Mouse (Mus musculus) intestine, embryonic 14.5 days (tissue): ENCODE data around the gene Atp5e. TPM values are rescaled to one million over a fixed set of nuclear protein-coding genes. Genes with fewer than 3 reads are reported as not detected.

ENCODE experiments used
- ATAC-seq: fragments of 200-750 bp; cut with Nextera tagmentation; replicated peaks from 2 replicates; pipeline ENCODE4 v1.8.0; 2017; ENCODE audit warnings: low read depth, moderate number of reproducible peaks, moderate TSS enrichment, moderate library complexity; ENCODE audit not compliant: low FRiP score, low TSS enrichment
- DNase-seq: peaks from one replicate; pipeline ENCODE4 v3.0.0-alpha.2; 2018; ENCODE audit warnings: low spot score
- H3K27ac ChIP-seq: fragments of 300-500 bp; sonication (generic); 2 replicates; pipeline ENCODE4 v1.5.1; 2014; ENCODE audit warnings: low read depth, mild to moderate bottlenecking, control low read depth
- H3K27me3 ChIP-seq: fragments of 300-500 bp; sonication (generic); replicated peaks from 2 replicates; pipeline ENCODE4 v1.6.1; 2014; ENCODE audit warnings: low read length, control low read depth; ENCODE audit not compliant: control insufficient read depth, insufficient read depth
- H3K36me3 ChIP-seq: fragments of 300-500 bp; sonication (generic); 2 replicates; pipeline ENCODE4 v1.6.1; 2014; ENCODE audit warnings: low read length, control low read depth; ENCODE audit not compliant: control insufficient read depth, insufficient read depth
- H3K4me1 ChIP-seq: fragments of 300-500 bp; sonication (generic); replicated peaks from 2 replicates; pipeline ENCODE4 v1.6.1; 2014; ENCODE audit warnings: low read length, control low read depth, mixed read lengths; ENCODE audit not compliant: control insufficient read depth, insufficient read depth
- H3K4me2 ChIP-seq: fragments of 300-500 bp; sonication (generic); 2 replicates; pipeline ENCODE4 v1.6.1; 2014; ENCODE audit warnings: low read length
- H3K4me3 ChIP-seq: fragments of 300-500 bp; sonication (generic); 2 replicates; pipeline ENCODE4 v1.5.1; 2014; ENCODE audit warnings: low read depth, low read length, control low read depth, mixed read lengths
- H3K9ac ChIP-seq: fragments of 300-500 bp; sonication (generic); 2 replicates; pipeline ENCODE4 v1.6.1; 2014; ENCODE audit warnings: mild to moderate bottlenecking, low read length
- H3K9me3 ChIP-seq: fragments of 300-500 bp; sonication (generic); 2 replicates; pipeline ENCODE4 v1.6.1; 2016; ENCODE audit warnings: low read length, control low read depth; ENCODE audit not compliant: control insufficient read depth
- WGBS: fragments of 180-500 bp; shearing (Covaris S2); extraction: QIAGEN DNeasy Blood & Tissue Kit; methylation state at CpG from one replicate; pipeline ENCODE4 v1.1.7; 2014; 5-methylcytosine and 5-hydroxymethylcytosine counted together
- polyA plus RNA-seq: library from polyadenylated mRNA; unstranded; fragments of >200 nt; fragmentation: Nextera tagmentation; extraction: Ambion mirVana; gene quantifications from 2 replicates; pipeline ENCODE4 v1.2.1, GENCODE M21; 2014

Atp5e gene
- polyA plus RNA-seq, 1 experiment from 2014 or later = 949 TPM

DNA sequence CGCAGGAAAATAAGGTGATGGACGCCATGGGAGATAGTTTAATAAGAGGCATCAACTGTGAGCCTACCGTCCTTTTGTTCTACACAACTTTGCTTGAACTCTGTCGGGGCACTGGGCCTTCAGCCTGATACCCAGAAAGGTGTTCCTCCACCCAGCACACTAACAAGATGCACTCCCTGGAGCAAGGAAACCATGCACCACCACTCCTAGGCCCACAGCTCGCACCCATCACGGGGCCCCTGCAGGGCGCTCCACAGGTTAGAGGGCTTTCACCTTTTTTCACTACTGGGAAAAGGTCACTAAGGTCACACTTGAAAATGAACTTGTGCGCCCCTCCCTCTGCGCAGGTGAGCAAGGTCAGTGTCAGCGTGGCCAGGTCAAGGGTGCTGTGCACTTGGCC, 535 bp downstream of the Atp5e start:
- peak overlapping the region; percentile 99 for H3K4me2 ChIP-seq
- peak overlapping the region; percentile 90 for H3K9ac ChIP-seq
- H3K27ac ChIP-seq = peak overlapping the region; percentile 52; the same call in 1 of the 2 replicates
- H3K36me3 ChIP-seq = peaks cover 69% of the 10 kb centered on the region
- no peaks in the 10 kb centered on the region for H3K9me3 ChIP-seq
- peak; percentile 42 for ATAC-seq
- H3K4me3 ChIP-seq = peak overlapping the region; percentile 85
- H3K27me3 ChIP-seq = no peaks in the 10 kb centered on the region
- peaks cover 6% of the 10 kb centered on the region; the same call in 1 of the 2 replicates for H3K4me1 ChIP-seq
- WGBS = 32% methylated on average over 10 of the region's 10 CpGs
- DNase-seq = no peak

DNA sequence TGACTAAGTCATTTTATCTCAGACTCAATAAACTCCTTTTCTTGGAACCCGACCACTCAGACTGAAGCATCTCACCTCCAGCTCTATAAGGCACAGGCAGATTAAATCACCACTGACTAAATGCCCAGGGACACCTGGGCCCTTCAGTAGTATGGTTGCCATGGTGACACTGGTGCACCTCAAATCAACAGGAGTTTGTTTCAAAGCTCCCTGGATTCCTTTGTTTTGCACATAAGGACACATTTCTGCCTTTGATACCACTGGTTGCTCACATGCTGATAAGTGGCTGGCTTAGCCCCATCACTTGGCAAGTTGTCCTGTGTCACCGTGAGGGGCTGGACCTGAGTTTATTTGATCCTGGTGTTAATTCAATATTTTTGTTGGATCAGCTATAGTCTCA, 4.5 kb downstream of the Atp5e start:
- no peaks in the 10 kb centered on the region for H3K9me3 ChIP-seq
- DNase-seq (no peak), ATAC-seq (no peak)
- H3K27me3 ChIP-seq = no peaks in the 10 kb centered on the region
- no peak overlapping the region for H3K4me3 ChIP-seq
- H3K36me3 ChIP-seq = peaks cover 33% of the 10 kb centered on the region
- H3K4me1 ChIP-seq = peaks cover 6% of the 10 kb centered on the region; the same call in 1 of the 2 replicates
- no peak overlapping the region for H3K4me2 ChIP-seq
- WGBS = 71% methylated on average over 2 of the region's 2 CpGs
- no peak overlapping the region for H3K9ac ChIP-seq
- H3K27ac ChIP-seq = no peak overlapping the region

DNA sequence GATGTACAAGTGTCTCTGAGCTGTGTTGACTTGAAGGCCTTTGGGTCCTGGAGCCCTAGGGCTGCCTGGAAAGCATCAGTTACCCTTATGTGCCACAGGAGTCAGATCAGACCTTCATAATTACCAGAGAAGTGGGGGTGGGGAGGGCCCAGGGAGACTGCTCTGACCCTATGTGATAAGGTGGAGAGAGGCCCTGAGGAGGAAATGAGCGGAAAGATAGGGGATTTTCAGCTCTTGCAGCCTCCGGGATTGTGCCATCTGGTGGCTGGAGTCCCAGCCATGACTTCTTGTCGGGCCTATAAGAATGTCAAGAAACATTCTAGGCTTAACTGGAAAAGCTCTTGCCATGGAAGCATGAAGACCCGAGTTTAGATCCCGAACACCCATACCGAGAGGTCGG, 10.2 kb downstream of the Atp5e start:
- Histone ChIP-seq H3K27ac (no peak overlapping the region), H3K4me3 (no peak overlapping the region), H3K4me2 (no peak overlapping the region), H3K36me3 (no peaks in the 10 kb centered on the region), H3K4me1 (no peaks in the 10 kb centered on the region), H3K27me3 (no peaks in the 10 kb centered on the region), H3K9me3 (no peaks in the 10 kb centered on the region), H3K9ac (no peak overlapping the region)
- 74% methylated on average over 7 of the region's 7 CpGs for WGBS
- DNase-seq (no peak), ATAC-seq (no peak)

DNA sequence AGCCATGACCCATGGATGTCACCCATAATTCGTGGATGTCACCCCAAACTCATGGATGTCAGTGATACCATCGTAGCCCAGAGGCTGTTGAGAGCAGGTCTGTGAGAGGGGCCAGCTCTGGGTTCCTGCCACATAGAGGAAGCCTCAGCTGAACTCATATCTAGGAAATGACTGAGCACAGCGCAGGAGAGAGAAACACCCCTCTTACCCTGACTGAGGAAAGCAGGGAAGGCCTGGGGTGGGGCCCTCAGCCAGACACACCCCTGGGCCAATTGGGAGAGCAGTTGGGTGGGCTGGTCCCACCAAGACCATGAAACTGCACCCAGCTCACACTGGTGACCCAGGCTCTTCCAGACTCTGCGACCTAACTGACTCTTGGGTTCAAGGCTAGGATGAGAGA, 13.6 kb downstream of the Atp5e start, which contains the start of gene Tubb1:
TSS of gene Tubb1 (plus strand) at position 343 of the 400 bp plus-strand sequence.
- no peak within 1 kb of the TSS for H3K9ac ChIP-seq
- no peaks in the 10 kb centered on the region for H3K36me3 ChIP-seq
- H3K9me3 ChIP-seq = no peaks in the 10 kb centered on the region
- H3K4me2 ChIP-seq = no peak within 1 kb of the TSS
- H3K27ac ChIP-seq = no peak within 1 kb of the TSS
- no peaks in the 10 kb centered on the region for H3K4me1 ChIP-seq
- DNase-seq (no peak), ATAC-seq (no peak)
- no peak within 1 kb of the TSS for H3K4me3 ChIP-seq
- H3K27me3 ChIP-seq = no peaks in the 10 kb centered on the region
- whole genome bisulfite sequencing = 72% methylated on average over 4 of the region's 4 CpGs

DNA sequence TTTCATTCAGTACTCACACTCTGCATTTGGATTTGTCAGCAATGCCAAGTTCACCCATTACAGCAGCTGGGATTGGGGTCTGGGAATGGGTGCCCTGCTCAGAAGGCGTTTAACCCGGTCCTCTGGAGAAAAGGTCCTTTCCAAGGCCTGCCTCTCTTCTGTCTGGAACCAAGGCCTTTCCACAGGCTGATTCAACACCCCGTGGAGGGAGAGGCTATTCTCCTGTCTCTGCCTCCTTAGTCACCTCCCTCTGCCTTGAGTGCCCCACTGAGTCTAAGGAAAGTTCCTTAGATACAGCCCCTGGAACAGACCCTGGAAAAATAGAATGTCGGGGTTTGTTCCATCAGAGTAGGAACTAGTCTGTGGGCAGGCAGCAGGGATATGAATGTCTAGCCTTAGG, 15.5 kb downstream of the Atp5e start:
- H3K4me2 ChIP-seq = no peak overlapping the region

DNA sequence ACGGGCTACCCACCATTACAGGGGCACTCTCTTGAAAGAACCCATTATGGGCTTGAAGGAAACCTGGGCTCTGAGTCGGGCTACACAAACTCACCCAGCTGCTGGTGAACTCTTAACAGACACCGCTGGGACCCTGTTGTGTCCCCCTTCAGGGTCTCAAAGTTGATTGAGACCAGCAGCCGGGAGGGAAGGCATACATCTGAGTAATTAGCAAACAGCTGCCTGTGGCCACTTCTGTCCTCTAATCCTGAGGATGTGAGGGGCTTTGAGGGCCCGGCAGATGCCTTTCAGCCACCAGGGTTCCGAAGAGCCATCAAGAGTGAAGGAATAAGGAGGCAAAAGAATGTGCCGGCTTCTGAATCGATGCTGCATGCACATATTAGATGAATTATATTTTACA, 17.0 kb downstream of the Atp5e start:
- Histone ChIP-seq H3K4me1 (no peaks in the 10 kb centered on the region), H3K9me3 (no peaks in the 10 kb centered on the region), H3K4me2 (no peak overlapping the region), H3K27me3 (no peaks in the 10 kb centered on the region), H3K36me3 (no peaks in the 10 kb centered on the region), H3K27ac (no peak overlapping the region), H3K9ac (no peak overlapping the region), H3K4me3 (no peak overlapping the region)
- DNase-seq = no peak
- no peak for ATAC-seq
- WGBS = 57% methylated on average over 8 of the region's 8 CpGs

More for the DNA sequence above, 15.5 kb downstream of the Atp5e start:
- no peaks in the 10 kb centered on the region for H3K36me3 ChIP-seq
- ATAC-seq (no peak), DNase-seq (no peak)
- H3K27me3 ChIP-seq = no peaks in the 10 kb centered on the region
- no peaks in the 10 kb centered on the region for H3K9me3 ChIP-seq
- no peak overlapping the region for H3K9ac ChIP-seq
- H3K4me3 ChIP-seq = no peak overlapping the region
- WGBS = 82% methylated on average over 4 of the region's 4 CpGs
- no peaks in the 10 kb centered on the region for H3K4me1 ChIP-seq
- no peak overlapping the region for H3K27ac ChIP-seq

DNA sequence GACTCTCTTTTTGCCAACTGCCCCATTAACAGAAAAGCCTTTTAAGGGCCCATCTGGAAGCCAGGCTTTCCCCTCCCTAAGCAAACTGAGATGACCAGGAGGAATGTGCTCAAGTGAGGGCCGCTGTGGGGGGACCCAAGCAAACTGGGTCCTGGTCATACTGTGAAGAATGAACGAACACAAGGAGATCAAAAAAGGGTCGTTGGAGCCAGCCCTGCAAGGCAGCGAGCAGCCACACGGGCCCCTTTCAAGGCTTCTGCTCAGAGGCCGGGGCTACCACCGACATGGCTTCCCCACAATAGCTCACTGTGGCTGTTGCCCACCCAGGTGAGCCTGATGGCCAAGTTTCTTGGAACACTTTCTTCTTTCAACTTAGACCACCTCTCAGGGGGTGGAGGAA, 17.4 kb downstream of the Atp5e start:
- Histone ChIP-seq H3K27me3 (no peaks in the 10 kb centered on the region), H3K9ac (no peak overlapping the region), H3K4me3 (no peak overlapping the region), H3K9me3 (no peaks in the 10 kb centered on the region), H3K27ac (no peak overlapping the region), H3K4me1 (no peaks in the 10 kb centered on the region), H3K36me3 (no peaks in the 10 kb centered on the region), H3K4me2 (no peak overlapping the region)
- WGBS = 46% methylated on average over 7 of the region's 7 CpGs
- no peak for DNase-seq
- ATAC-seq = no peak

DNA sequence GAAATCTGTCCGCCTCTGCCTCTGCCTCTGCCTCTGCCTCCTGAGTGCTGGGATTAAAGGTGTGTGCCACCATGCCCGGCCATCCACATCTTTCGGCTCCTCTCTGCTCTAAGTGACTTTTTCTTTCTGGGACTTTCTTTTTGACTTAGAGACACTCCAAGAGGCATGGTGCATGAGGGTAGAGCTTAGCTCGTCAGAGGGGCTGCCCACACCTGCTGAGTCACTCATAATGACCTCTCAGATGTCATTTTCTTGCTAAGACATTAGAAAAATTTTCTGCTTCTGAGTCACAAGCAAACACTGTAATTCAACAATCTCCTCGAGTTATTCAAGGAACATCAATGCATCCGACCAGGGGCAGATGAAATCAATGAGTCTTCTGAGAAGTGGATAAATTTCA, 18.9 kb downstream of the Atp5e start:
- DNase-seq (no peak), ATAC-seq (no peak)
- no peaks in the 10 kb centered on the region for H3K9me3 ChIP-seq
- H3K9ac ChIP-seq = no peak overlapping the region
- WGBS = 80% methylated on average over 6 of the region's 6 CpGs
- H3K4me1 ChIP-seq = no peaks in the 10 kb centered on the region
- no peak overlapping the region for H3K4me3 ChIP-seq
- no peak overlapping the region for H3K4me2 ChIP-seq
- H3K36me3 ChIP-seq = no peaks in the 10 kb centered on the region
- no peaks in the 10 kb centered on the region for H3K27me3 ChIP-seq
- no peak overlapping the region for H3K27ac ChIP-seq

DNA sequence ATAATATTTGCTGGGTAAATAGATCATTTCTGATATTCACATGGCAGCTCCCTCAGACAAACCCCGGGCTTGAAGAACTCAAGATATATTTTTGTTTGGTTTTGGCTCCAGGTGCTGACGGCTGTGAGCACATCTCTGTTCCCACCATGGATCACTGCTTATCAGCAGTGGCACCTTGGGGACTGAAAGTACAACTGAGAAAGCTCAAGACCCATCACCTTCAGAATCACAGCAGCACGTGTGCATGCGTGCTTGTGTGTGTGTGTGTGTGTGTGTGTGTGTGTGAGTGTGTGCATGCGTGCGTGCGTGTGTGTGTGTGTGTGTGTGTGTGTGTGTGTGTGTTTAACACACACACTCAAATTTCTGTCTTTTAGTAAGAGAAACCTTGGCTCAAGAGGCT, 19.5 kb downstream of the Atp5e start:
- ATAC-seq (no peak), DNase-seq (no peak)
- Histone ChIP-seq H3K4me3 (no peak overlapping the region), H3K9me3 (no peaks in the 10 kb centered on the region), H3K9ac (no peak overlapping the region), H3K4me2 (no peak overlapping the region), H3K27me3 (no peaks in the 10 kb centered on the region), H3K36me3 (no peaks in the 10 kb centered on the region), H3K4me1 (no peaks in the 10 kb centered on the region; the same call in 1 of the 2 replicates), H3K27ac (no peak overlapping the region)
- 75% methylated on average over 7 of the region's 7 CpGs for WGBS
